10 mouse cellular contexts compared by ENCODE assay signal in the genomic region with DNA sequence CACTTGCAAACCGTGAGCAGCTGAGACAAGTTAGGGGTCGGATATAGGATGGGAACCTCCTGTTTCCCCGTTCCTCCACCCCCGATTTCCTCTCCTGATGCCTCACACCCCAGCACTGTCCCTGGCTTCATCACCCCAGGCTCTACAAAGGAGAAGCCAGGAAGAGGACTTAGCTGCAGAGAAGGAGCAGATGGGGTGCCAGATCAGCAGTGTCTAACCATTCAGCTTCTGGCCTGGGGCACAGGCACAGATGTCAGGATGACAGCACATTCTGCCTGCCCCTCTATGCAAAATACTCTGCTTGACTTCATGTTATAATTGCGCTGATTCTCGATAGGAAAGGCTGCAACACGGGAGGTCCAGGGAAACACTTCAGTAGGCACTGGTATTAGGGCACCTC.
DNase-seq lines count a peak whose midpoint lies in the region; ATAC-seq and TF ChIP-seq lines count a peak whose summit lies in the region.
"Had no signal": no experiment of that assay in that cellular context is flagged by ENCODE, and none has a peak within 500 bp of the region (broad histone marks: within the 10 kb centered on the region; RNA-seq: fewer than 3 reads in every experiment).

No protein-coding gene starts in this region.

- no peak for ATAC-seq in embryonic facial prominence, embryonic 14.5 days (ENCODE audit: low read depth)
- ATAC-seq in heart, embryonic 11.5 days (replicated peaks; ENCODE audit: insufficient number of reproducible peaks, low FRiP score, low TSS enrichment): no peak

- H3K9me3 ChIP-seq in embryonic facial prominence, embryonic 14.5 days (ENCODE audit: control insufficient read depth, low read length): no peaks in the 10 kb centered on the region
- H3K9me3 ChIP-seq in hindbrain, embryonic 10.5 days: no peaks in the 10 kb centered on the region
- no peaks in the 10 kb centered on the region for H3K9me3 ChIP-seq in heart, embryonic 11.5 days (replicated peaks; ENCODE audit: control insufficient read depth, low read length)

- no peaks in the 10 kb centered on the region for H3K36me3 ChIP-seq in embryonic facial prominence, embryonic 14.5 days (ENCODE audit: control insufficient read depth, insufficient read depth, low read length)
- peaks cover 4% of the 10 kb centered on the region; the same call in 1 of the 2 replicates for H3K36me3 ChIP-seq in hindbrain, embryonic 10.5 days
- H3K36me3 ChIP-seq in heart, embryonic 11.5 days (ENCODE audit: control insufficient read depth, insufficient read depth, low read length): no peaks in the 10 kb centered on the region

- no peak overlapping the region for H3K9ac ChIP-seq in embryonic facial prominence, embryonic 14.5 days (ENCODE audit: low read depth, low read length)
- H3K9ac ChIP-seq in heart, embryonic 11.5 days (ENCODE audit: low read depth, low read length): no peak overlapping the region

- peak overlapping the region; percentile 13 for H3K27ac ChIP-seq in embryonic facial prominence, embryonic 14.5 days (replicated peaks; ENCODE audit: low read depth, low read length)
- H3K27ac ChIP-seq in hindbrain, embryonic 10.5 days: 0 out of 2 replicates have a peak overlapping the region, but pooled peaks have one; percentile 24
- no peak overlapping the region for H3K27ac ChIP-seq in heart, embryonic 11.5 days (ENCODE audit: low read depth, low read length)

- H3K4me1 ChIP-seq in lung, adult 2 months (ENCODE audit: control insufficient read depth, insufficient read depth, low read length): peaks cover 18% of the 10 kb centered on the region
- H3K4me1 ChIP-seq in embryonic facial prominence, embryonic 14.5 days (ENCODE audit: control insufficient read depth, insufficient read depth, low read length): peaks cover 47% of the 10 kb centered on the region
- peaks cover 24% of the 10 kb centered on the region for H3K4me1 ChIP-seq in hindbrain, embryonic 10.5 days (replicated peaks)
- peaks cover 19% of the 10 kb centered on the region for H3K4me1 ChIP-seq in heart, embryonic 11.5 days (ENCODE audit: control insufficient read depth, insufficient read depth, low read length)

- TF ChIP-seq POLR2A in lung, adult 2 months (IDR thresholded peaks at IDR 0.05; ENCODE audit: borderline replicate concordance, extremely low read depth, low read depth, low read length): no peak

- WGBS in lung, adult 2 months: 49% methylated on average over 7 of the region's 7 CpGs
- WGBS in embryonic facial prominence, embryonic 14.5 days: 51% methylated on average over 7 of the region's 7 CpGs
- 72% methylated on average over 7 of the region's 7 CpGs for WGBS in hindbrain, embryonic 10.5 days
- 64% methylated on average over 7 of the region's 7 CpGs for WGBS in heart, embryonic 11.5 days (ENCODE audit: insufficient replicate concordance)

- peak; percentile 31 for DNase-seq in lung, adult 2 months
- DNase-seq in lung, postnatal 14 days: no peak
- DNase-seq in embryonic facial prominence, embryonic 14.5 days (ENCODE audit: low spot score): no peak
- no peak for DNase-seq in hindbrain, embryonic 10.5 days (ENCODE audit: low spot score)
- peak; percentile 26 for DNase-seq in lung, postnatal 10 days
- no peak for DNase-seq in heart, adult 18-20 months
- DNase-seq in embryo, embryonic 9.5 days (ENCODE audit: extremely low spot score): no peak
- DNase-seq: adrenal gland, postnatal 14 days; gastrocnemius, postnatal 25 days had no signal

- no peaks in the 10 kb centered on the region for H3K27me3 ChIP-seq in embryonic facial prominence, embryonic 14.5 days (replicated peaks; ENCODE audit: control insufficient read depth, insufficient read depth, low read length)
- no peaks in the 10 kb centered on the region for H3K27me3 ChIP-seq in hindbrain, embryonic 10.5 days (ENCODE audit: insufficient read depth, poor library complexity, severe bottlenecking)
- H3K27me3 ChIP-seq in heart, embryonic 11.5 days (ENCODE audit: control insufficient read depth, insufficient read depth, low read length): no peaks in the 10 kb centered on the region

- H3K4me3 ChIP-seq in lung, adult 2 months (replicated peaks; ENCODE audit: extremely low read depth, low read depth, low read length): peak overlapping the region; percentile 4
- H3K4me3 ChIP-seq in embryonic facial prominence, embryonic 14.5 days (ENCODE audit: low read depth, low read length): no peak overlapping the region
- H3K4me3 ChIP-seq in hindbrain, embryonic 10.5 days: no peak overlapping the region
- H3K4me3 ChIP-seq in heart, embryonic 11.5 days (ENCODE audit: low read depth, low read length): no peak overlapping the region

- H3K4me2 ChIP-seq in embryonic facial prominence, embryonic 14.5 days (ENCODE audit: low read depth, low read length): no peak overlapping the region
- no peak overlapping the region for H3K4me2 ChIP-seq in heart, embryonic 11.5 days

- TF ChIP-seq CTCF in lung, adult 2 months (IDR thresholded peaks at IDR 0.05; ENCODE audit: insufficient read depth, low read length): no peak

Comparison
In these comparisons a context has a peak if more than half of its experiments do, and no peak if none do; other contexts are left out.
1. DNase-seq: peak in lung, adult 2 months (single experiment) and lung, postnatal 10 days (single experiment); none in lung, postnatal 14 days (single experiment), embryonic facial prominence, embryonic 14.5 days (single experiment), hindbrain, embryonic 10.5 days (single experiment), heart, adult 18-20 months (0 of 2) and embryo, embryonic 9.5 days (single experiment).